Mouse (Mus musculus) G1E (cell line): Measurements from ENCODE around the gene Ppp3ca. TPM values are rescaled to one million over a fixed set of nuclear protein-coding genes. Genes with fewer than 3 reads are reported as not detected.

ENCODE experiments used
- ATAC-seq: 2 replicates; pipeline ENCODE4 v1.8.0; 2016; ENCODE audit warnings: mild to moderate bottlenecking; ENCODE audit not compliant: insufficient number of reproducible peaks, poor library complexity, low FRiP score, severe bottlenecking; ENCODE audit errors: extremely low read depth
- DNase-seq: peaks from one replicate; pipeline ENCODE4 v3.0.0; 2012; ENCODE audit warnings: low spot score
- H3K27me3 ChIP-seq: 2 replicates; pipeline ENCODE4 v1.6.1; 2012; ENCODE audit warnings: mild to moderate bottlenecking, low read length, inconsistent platforms; ENCODE audit not compliant: insufficient read depth
- H3K36me3 ChIP-seq: replicated peaks from 2 replicates; pipeline ENCODE3; 2012; ENCODE audit warnings: mild to moderate bottlenecking, inconsistent platforms
- H3K4me1 ChIP-seq: 2 replicates; pipeline ENCODE4 v1.6.1; 2012; ENCODE audit warnings: low read depth, low read length, inconsistent platforms, mixed read lengths; ENCODE audit not compliant: insufficient read depth
- H3K4me3 ChIP-seq: 2 replicates; pipeline ENCODE4 v1.5.1; 2012; ENCODE audit warnings: low read depth, mild to moderate bottlenecking, inconsistent platforms, low read length, moderate library complexity, mixed read lengths
- H3K9me3 ChIP-seq: replicated peaks from 2 replicates; pipeline ENCODE4 v1.6.1; 2012; ENCODE audit warnings: inconsistent platforms
- CTCF ChIP-seq: IDR thresholded peaks from 2 replicates; pipeline ENCODE4 v1.5.1; 2012; ENCODE audit warnings: low read depth, low read length, inconsistent platforms, mixed read lengths
- GATA1 ChIP-seq: IDR thresholded peaks from 2 replicates; pipeline ENCODE4 v1.6.1; 2012; ENCODE audit warnings: borderline replicate concordance, low read length, inconsistent platforms, mixed read lengths
- GATA2 ChIP-seq: IDR thresholded peaks from 2 replicates; pipeline ENCODE4 v1.6.1; 2012; ENCODE audit warnings: low read depth, low read length, inconsistent platforms, borderline replicate concordance
- POLR2AphosphoS5 ChIP-seq: IDR thresholded peaks from 2 replicates; pipeline ENCODE4 v1.6.1; 2012; ENCODE audit warnings: low read depth, low read length, inconsistent platforms; ENCODE audit not compliant: insufficient replicate concordance
- TAL1 ChIP-seq: conservative IDR thresholded peaks from 2 replicates; pipeline ENCODE4 v1.6.1; 2012; ENCODE audit warnings: low read depth, low read length, inconsistent platforms, mixed read lengths
- polyA plus RNA-seq: library from polyadenylated mRNA; stranded (reverse); fragments of >175 nt; gene quantifications from 2 replicates; pipeline ENCODE4 v1.2.3, GENCODE M21; 2012
- total RNA-seq, 2 experiments: library from RNA; stranded (forward) in 1 of 2; stranded (reverse) in 1 of 2; fragments of 200-1000 nt in 1 of 2; fragments of >200 nt in 1 of 2; fragmentation: Nextera tagmentation in 1 of 2; gene quantifications; 2 replicates each; pipeline ENCODE4 v1.2.3; 2014 to 2017

The Ppp3ca gene
- total and polyA plus RNA-seq, 3 experiments = 49.6 to 74.2 (median 52.8) TPM

- H3K9me3 ChIP-seq = no peaks in the 10 kb centered on the region
- ATAC-seq (no peak), DNase-seq (peak; percentile 5)
- peaks cover 63% of the 10 kb centered on the region for H3K36me3 ChIP-seq
- TF ChIP-seq CTCF = no peak
- no peak for TF ChIP-seq GATA1
- no peak for TF ChIP-seq TAL1
- no peak for TF ChIP-seq GATA2
- TF ChIP-seq POLR2AphosphoS5 = no peak
- H3K27me3 ChIP-seq = no peaks in the 10 kb centered on the region
- H3K4me3 ChIP-seq = no peak overlapping the region
- no peaks in the 10 kb centered on the region for H3K4me1 ChIP-seq
Measured at GRCm38 (mm10) chr3:136905577-136905976, 235.7 kb downstream of the Ppp3ca start.

DNA sequence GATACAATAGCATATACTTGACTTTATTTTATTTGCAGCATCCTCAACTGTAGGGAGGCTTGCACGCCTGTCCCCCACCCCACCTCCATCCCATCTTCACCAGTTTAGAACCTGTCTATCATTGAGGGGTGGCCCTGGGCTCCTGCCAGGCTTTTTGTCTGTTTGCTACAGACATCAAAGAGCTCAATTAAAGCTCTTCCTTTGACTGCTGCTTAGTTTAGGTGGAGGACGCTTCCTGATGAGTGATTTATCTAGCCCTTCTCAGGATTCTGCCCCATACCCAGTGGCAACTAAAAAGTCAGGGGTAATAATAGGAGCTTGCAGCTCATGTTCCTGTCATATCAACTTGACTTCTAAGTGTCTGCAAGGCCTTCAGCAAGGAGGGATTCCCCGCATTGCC lies 239.6 kb downstream of the Ppp3ca start:
- H3K4me3 ChIP-seq = no peak overlapping the region
- no peak for DNase-seq
- ATAC-seq = no peak

GRCm38 (mm10) chr3:136911276-136911675 lies 241.4 kb downstream of the Ppp3ca start:
- no peaks in the 10 kb centered on the region for H3K4me1 ChIP-seq
- ATAC-seq (no peak), DNase-seq (no peak)
- H3K9me3 ChIP-seq = no peaks in the 10 kb centered on the region
- no peak overlapping the region for H3K4me3 ChIP-seq
- no peak for TF ChIP-seq CTCF
- no peak for TF ChIP-seq TAL1
- no peak for TF ChIP-seq GATA1
- no peak for TF ChIP-seq POLR2AphosphoS5
- TF ChIP-seq GATA2 = no peak
- no peaks in the 10 kb centered on the region for H3K27me3 ChIP-seq
- H3K36me3 ChIP-seq = peaks cover 57% of the 10 kb centered on the region

More for the DNA sequence above, 239.6 kb downstream of the Ppp3ca start:
- no peaks in the 10 kb centered on the region for H3K9me3 ChIP-seq
- no peaks in the 10 kb centered on the region for H3K27me3 ChIP-seq
- peaks cover 61% of the 10 kb centered on the region for H3K36me3 ChIP-seq
- H3K4me1 ChIP-seq = no peaks in the 10 kb centered on the region
- TF ChIP-seq GATA2 = no peak
- no peak for TF ChIP-seq TAL1
- TF ChIP-seq CTCF = no peak
- TF ChIP-seq GATA1 = no peak
- no peak for TF ChIP-seq POLR2AphosphoS5

DNA sequence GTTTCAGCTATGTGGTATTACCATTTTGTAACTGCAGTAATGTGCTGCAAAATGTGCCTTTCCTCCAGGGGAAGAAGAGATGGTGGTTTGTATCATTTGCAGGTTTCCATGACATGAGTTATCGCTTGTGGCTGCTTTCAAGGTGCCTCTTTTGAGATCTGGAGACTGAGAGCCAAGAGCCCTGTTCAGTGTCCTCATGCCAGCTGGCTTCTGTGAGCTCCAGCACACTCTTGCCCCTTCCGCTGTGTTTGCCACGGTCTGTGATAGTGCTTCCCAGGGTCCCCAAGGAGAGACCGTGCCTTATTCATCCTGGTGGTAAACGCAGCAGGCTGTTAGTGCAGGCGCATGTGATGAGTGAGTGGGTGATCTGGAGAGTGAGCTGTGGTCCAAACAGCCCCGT lies 247.2 kb downstream of the Ppp3ca start:
- TF ChIP-seq GATA2 (no peak), POLR2AphosphoS5 (no peak), GATA1 (no peak), TAL1 (no peak), CTCF (no peak)
- no peaks in the 10 kb centered on the region for H3K27me3 ChIP-seq
- H3K4me1 ChIP-seq = no peaks in the 10 kb centered on the region
- ATAC-seq = no peak
- H3K36me3 ChIP-seq = peaks cover 52% of the 10 kb centered on the region
- no peaks in the 10 kb centered on the region for H3K9me3 ChIP-seq
- no peak overlapping the region for H3K4me3 ChIP-seq
- DNase-seq = no peak

- ATAC-seq = no peak
- H3K4me1 ChIP-seq = no peaks in the 10 kb centered on the region
Measured at GRCm38 (mm10) chr3:136933071-136933470, 263.1 kb downstream of the Ppp3ca start.

DNA sequence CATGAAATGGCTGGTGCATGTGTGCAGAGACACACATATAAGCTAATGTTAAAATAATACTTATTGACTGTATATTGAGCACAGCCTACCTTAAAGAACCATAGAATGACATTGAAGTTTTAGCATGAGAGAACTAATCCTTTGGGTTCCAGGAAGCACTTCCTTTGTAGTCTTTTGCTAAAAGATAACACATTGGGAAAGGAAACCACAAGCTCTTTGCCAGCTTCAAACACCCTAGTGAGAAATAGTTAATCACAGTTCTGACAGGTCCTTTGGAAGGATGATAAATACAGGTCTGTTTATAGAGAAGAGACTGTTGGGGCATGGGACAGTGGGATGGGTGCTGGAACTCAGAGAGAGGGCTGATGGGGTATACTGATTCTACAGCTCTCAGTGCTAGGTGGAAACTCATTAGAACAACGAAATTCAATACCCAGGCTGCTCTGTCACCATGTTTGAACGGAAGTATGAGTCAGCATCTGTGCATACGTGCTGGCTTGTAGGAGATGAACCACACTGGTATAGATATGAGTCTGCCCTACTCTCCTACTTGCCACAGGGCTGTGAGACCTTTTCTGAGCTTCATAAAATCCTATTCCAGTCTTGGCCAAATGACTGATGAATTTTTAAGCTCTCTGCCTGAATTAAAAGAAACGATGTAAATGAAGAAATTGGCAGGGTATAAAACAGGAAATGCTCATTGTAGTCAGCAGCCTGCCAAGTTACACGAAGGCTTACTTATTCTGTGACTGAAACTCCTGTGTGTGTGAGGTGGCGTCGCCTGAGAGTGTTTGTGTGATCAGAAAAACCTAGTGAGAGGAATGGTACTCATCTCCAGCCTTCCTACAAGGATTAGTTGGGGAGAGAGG lies 271.0 kb downstream of the Ppp3ca start:
- no peaks in the 10 kb centered on the region for H3K27me3 ChIP-seq
- TF ChIP-seq GATA1 (no peak), POLR2AphosphoS5 (no peak), TAL1 (no peak), CTCF (no peak), GATA2 (no peak)
- H3K36me3 ChIP-seq = peaks cover 10% of the 10 kb centered on the region
- no peaks in the 10 kb centered on the region for H3K9me3 ChIP-seq
- peaks cover 5% of the 10 kb centered on the region; the same call in 1 of the 2 replicates for H3K4me1 ChIP-seq
- ATAC-seq (peak; percentile 81), DNase-seq (no peak)
- H3K4me3 ChIP-seq = no peak overlapping the region

More at GRCm38 (mm10) chr3:136933071-136933470, 263.1 kb downstream of the Ppp3ca start:
- H3K4me3 ChIP-seq = no peak overlapping the region
- H3K36me3 ChIP-seq = peaks cover 42% of the 10 kb centered on the region
- H3K9me3 ChIP-seq = no peaks in the 10 kb centered on the region
- H3K27me3 ChIP-seq = no peaks in the 10 kb centered on the region
- TF ChIP-seq GATA2 (no peak), CTCF (no peak), GATA1 (no peak), POLR2AphosphoS5 (no peak), TAL1 (no peak)
- no peak for DNase-seq
